8 mouse cellular contexts compared by ENCODE assay signal in the genomic region with DNA sequence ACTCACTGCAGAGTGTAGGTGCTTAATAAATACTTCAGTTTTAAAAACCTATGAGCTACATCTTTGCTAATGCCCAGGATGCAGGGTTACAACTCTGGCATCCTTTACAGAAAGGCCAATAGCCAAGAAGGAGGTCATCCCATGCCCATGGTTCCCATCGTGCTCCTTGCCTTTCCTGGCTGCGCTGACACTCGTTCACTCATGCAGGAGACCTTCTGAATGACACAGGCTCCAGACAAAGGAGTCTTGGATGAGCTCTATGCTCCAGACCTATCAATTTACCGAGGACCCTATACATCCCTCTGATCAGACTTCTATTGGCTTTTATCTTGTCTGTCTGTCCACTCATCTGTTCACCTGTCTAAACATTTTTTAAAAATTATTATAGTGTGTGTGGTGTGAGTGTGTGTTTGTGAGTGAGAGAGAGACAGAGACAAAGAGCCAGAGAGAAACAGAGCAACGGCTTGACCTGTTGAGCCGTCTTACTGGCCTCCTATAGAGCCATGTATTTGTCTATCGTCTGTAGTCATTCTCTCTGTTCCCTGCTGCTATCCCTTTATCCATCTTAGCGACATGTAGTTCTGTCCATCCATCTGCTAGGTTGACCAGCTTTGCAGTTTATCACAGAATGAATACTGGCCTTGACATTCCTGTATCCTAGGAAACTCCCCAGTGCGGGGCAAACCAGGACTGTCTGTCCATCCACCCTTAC. TPM values are rescaled to one million over a fixed set of nuclear protein-coding genes. Genes with fewer than 3 reads are reported as not detected.
DNase-seq lines count a peak whose midpoint lies in the region; ATAC-seq and TF ChIP-seq lines count a peak whose summit lies in the region.

No protein-coding gene starts in this region.

- no peaks in the 10 kb centered on the region for H3K36me3 ChIP-seq in kidney, postnatal 0 days (ENCODE audit: insufficient read depth, low read length)
- H3K36me3 ChIP-seq in embryonic facial prominence, embryonic 10.5 days (replicated peaks), result peaks cover 21% of the 10 kb centered on the region
- no peaks in the 10 kb centered on the region for H3K36me3 ChIP-seq in hindbrain, embryonic 16.5 days (ENCODE audit: control insufficient read depth, insufficient read depth, low read length)
- H3K36me3 ChIP-seq in myocyte (ENCODE audit: control insufficient read depth, insufficient read depth), result peaks cover 10% of the 10 kb centered on the region

- peak overlapping the region; percentile 82 for H3ac ChIP-seq in myocyte (ENCODE audit: control insufficient read depth, insufficient read length)

- no peaks in the 10 kb centered on the region for H3K27me3 ChIP-seq in kidney, postnatal 0 days (ENCODE audit: insufficient read depth, low read length)
- H3K27me3 ChIP-seq in embryonic facial prominence, embryonic 10.5 days (replicated peaks; ENCODE audit: low read depth, poor library complexity, severe bottlenecking), result no peaks in the 10 kb centered on the region
- H3K27me3 ChIP-seq in hindbrain, embryonic 16.5 days (replicated peaks; ENCODE audit: control insufficient read depth, insufficient read depth, low read length), result no peaks in the 10 kb centered on the region
- H3K27me3 ChIP-seq in myocyte (ENCODE audit: control insufficient read depth, insufficient read depth, insufficient read length), result no peaks in the 10 kb centered on the region

- peak; percentile 10; the same call in 1 of the 2 replicates for ATAC-seq in kidney, postnatal 0 days (replicated peaks; ENCODE audit: low FRiP score, low read depth)
- peak; percentile 16; the same call in 1 of the 2 replicates for ATAC-seq in hindbrain, embryonic 16.5 days
- ATAC-seq in megakaryocyte progenitor cell, adult 5-6 weeks (replicated peaks; ENCODE audit: poor library complexity), result no peak

- peak overlapping the region; percentile 47 for H3K4me2 ChIP-seq in kidney, postnatal 0 days (ENCODE audit: low read length)
- H3K4me2 ChIP-seq in hindbrain, embryonic 16.5 days (ENCODE audit: low read length), result peak overlapping the region; percentile 54
- peak overlapping the region; percentile 91 for H3K4me2 ChIP-seq in myocyte (ENCODE audit: low read depth)

- no peak for DNase-seq in kidney, postnatal 0 days (ENCODE audit: low spot score)
- no peak for DNase-seq in kidney, adult 8-10 months
- no peak for DNase-seq in embryonic facial prominence, embryonic 10.5 days (ENCODE audit: low spot score)
- DNase-seq in Muller cell, postnatal 12 days (ENCODE audit: inconsistent ontology term), result no peak
- DNase-seq in thymus, postnatal 10 days (ENCODE audit: low spot score in 2 of 2), result no peak

- no peaks in the 10 kb centered on the region for H3K9me3 ChIP-seq in kidney, postnatal 0 days (replicated peaks; ENCODE audit: low read length)
- no peaks in the 10 kb centered on the region for H3K9me3 ChIP-seq in embryonic facial prominence, embryonic 10.5 days
- H3K9me3 ChIP-seq in hindbrain, embryonic 16.5 days (ENCODE audit: control insufficient read depth, low read length), result no peaks in the 10 kb centered on the region

- no peak for TF ChIP-seq CTCF in kidney, postnatal 0 days (IDR thresholded peaks at IDR 0.05; ENCODE audit: low read depth)

- H3K79me2 ChIP-seq in myocyte (ENCODE audit: control insufficient read depth, insufficient read depth), result peaks cover 43% of the 10 kb centered on the region

- no peak for TF ChIP-seq POLR2A in myocyte (IDR thresholded peaks at IDR 0.05; ENCODE audit: insufficient read length, low read depth)

- H3K4me3 ChIP-seq in kidney, postnatal 0 days (replicated peaks; ENCODE audit: low read depth, low read length), result peak overlapping the region; percentile 82
- H3K4me3 ChIP-seq in embryonic facial prominence, embryonic 10.5 days, result peak overlapping the region; percentile 72
- peak overlapping the region; percentile 67 for H3K4me3 ChIP-seq in hindbrain, embryonic 16.5 days (ENCODE audit: low read length)
- H3K4me3 ChIP-seq in myocyte, result peak overlapping the region; percentile 95

- peaks cover 27% of the 10 kb centered on the region for H3K4me1 ChIP-seq in kidney, postnatal 0 days (replicated peaks; ENCODE audit: insufficient read depth, low read length)
- peaks cover 53% of the 10 kb centered on the region for H3K4me1 ChIP-seq in embryonic facial prominence, embryonic 10.5 days
- H3K4me1 ChIP-seq in hindbrain, embryonic 16.5 days (ENCODE audit: control insufficient read depth, insufficient read depth, low read depth, low read length), result peaks cover 26% of the 10 kb centered on the region

- no peak overlapping the region for H3K9ac ChIP-seq in kidney, postnatal 0 days (ENCODE audit: low read depth, low read length)
- peak overlapping the region; percentile 50 for H3K9ac ChIP-seq in hindbrain, embryonic 16.5 days (ENCODE audit: low read depth, low read length)

- 18% methylated on average over 9 of the region's 9 CpGs for WGBS in kidney, postnatal 0 days
- 25% methylated on average over 9 of the region's 9 CpGs for WGBS in embryonic facial prominence, embryonic 10.5 days
- WGBS in hindbrain, embryonic 16.5 days, result 8% methylated on average over 9 of the region's 9 CpGs

- H3K27ac ChIP-seq in kidney, postnatal 0 days, result no peak overlapping the region
- peak overlapping the region; percentile 99 for H3K27ac ChIP-seq in embryonic facial prominence, embryonic 10.5 days (replicated peaks)
- peak overlapping the region; percentile 95 for H3K27ac ChIP-seq in hindbrain, embryonic 16.5 days (ENCODE audit: low read depth, low read length)

TF ChIP-seq in myocyte, 11 proteins besides CTCF, POLR2A, EP300 and RAD21:
- TF ChIP-seq REST (IDR thresholded peaks at IDR 0.05; ENCODE audit: insufficient read depth, insufficient read length), result no peak
- no peak for TF ChIP-seq MYOD1 (IDR thresholded peaks at IDR 0.05; ENCODE audit: control insufficient read depth in 1 of 3, insufficient read length in 2 of 3, low read depth in 2 of 3)
- no peak for TF ChIP-seq E2F4 (IDR thresholded peaks at IDR 0.05; ENCODE audit: insufficient read depth)
- TF ChIP-seq MYOG (IDR thresholded peaks at IDR 0.05; ENCODE audit: control insufficient read depth in 1 of 3, insufficient read depth in 1 of 3, insufficient read length in 2 of 3, low read depth in 2 of 3), result no peak
- no peak for TF ChIP-seq USF1 (IDR thresholded peaks at IDR 0.05; ENCODE audit: low read depth)
- no peak for TF ChIP-seq TCF12 (IDR thresholded peaks at IDR 0.05; ENCODE audit: insufficient read depth, poor library complexity, severe bottlenecking)
- no peak for TF ChIP-seq SRF (IDR thresholded peaks at IDR 0.05; ENCODE audit: control insufficient read depth, insufficient read length, low read depth)
- TF ChIP-seq POLR2AphosphoS2 (IDR thresholded peaks at IDR 0.05; ENCODE audit: insufficient read length, low read depth), result no peak
- TF ChIP-seq TCF3 (IDR thresholded peaks at IDR 0.05; ENCODE audit: insufficient read length, low read depth), result no peak
- no peak for TF ChIP-seq MAX (IDR thresholded peaks at IDR 0.05; ENCODE audit: low read depth)
- no peak for TF ChIP-seq CEBPB (IDR thresholded peaks at IDR 0.05; ENCODE audit: insufficient read depth, poor library complexity, severe bottlenecking)

RNA-seq across cellular contexts. Expression of a gene that starts 0.6 kb away (rescaled TPM):
- polyA plus RNA-seq in kidney, postnatal 0 days (2015; fragmentation: Nextera tagmentation; extraction: Ambion mirVana), result 74.6 and 79.5 TPM in 2 replicates
- polyA plus RNA-seq in embryonic facial prominence, embryonic 10.5 days (2016; fragmentation: Nextera tagmentation; extraction: Ambion mirVana), result 94.0 and 103 TPM in 2 replicates
- polyA plus RNA-seq in hindbrain, embryonic 16.5 days (2015; fragmentation: Nextera tagmentation; extraction: Ambion mirVana), result 178 and 185 TPM in 2 replicates
- 45.5 TPM for polyA plus RNA-seq in myocyte (2012; fragmentation: generic; extraction: Trizol)
- 12.9 and 21.1 TPM in 2 replicates for total RNA-seq in megakaryocyte progenitor cell, adult 5-6 weeks (2015)
- total RNA-seq in megakaryocyte progenitor cell, adult 5-6 weeks (2017), result 40.9 and 50.6 TPM in 2 replicates

RNA-seq across cellular contexts. Expression of a gene that starts 25.2 kb away (rescaled TPM):
- polyA plus RNA-seq in kidney, postnatal 0 days (2015; fragmentation: Nextera tagmentation; extraction: Ambion mirVana), result 11.3 and 13.6 TPM in 2 replicates
- polyA plus RNA-seq in embryonic facial prominence, embryonic 10.5 days (2016; fragmentation: Nextera tagmentation; extraction: Ambion mirVana), result 14.8 and 15.0 TPM in 2 replicates
- 32.2 and 35.1 TPM in 2 replicates for polyA plus RNA-seq in hindbrain, embryonic 16.5 days (2015; fragmentation: Nextera tagmentation; extraction: Ambion mirVana)
- polyA plus RNA-seq in myocyte (2012; fragmentation: generic; extraction: Trizol), result 5.9 TPM
- 8.4 and 8.7 TPM in 2 replicates for total RNA-seq in megakaryocyte progenitor cell, adult 5-6 weeks (2015)
- 5.0 and 5.5 TPM in 2 replicates for total RNA-seq in megakaryocyte progenitor cell, adult 5-6 weeks (2017)

RNA-seq across cellular contexts. Expression of a gene that starts 43.1 kb away (rescaled TPM):
- polyA plus RNA-seq in kidney, postnatal 0 days (2015; fragmentation: Nextera tagmentation; extraction: Ambion mirVana), result 0.06 and 0.11 TPM in 2 replicates
- polyA plus RNA-seq in embryonic facial prominence, embryonic 10.5 days (2016; fragmentation: Nextera tagmentation; extraction: Ambion mirVana), result 1.6 and 1.7 TPM in 2 replicates
- polyA plus RNA-seq in hindbrain, embryonic 16.5 days (2015; fragmentation: Nextera tagmentation; extraction: Ambion mirVana), result 11.6 and 12.8 TPM in 2 replicates
- polyA plus RNA-seq in myocyte (2012; fragmentation: generic; extraction: Trizol), result 0.65 TPM
- 4.5 and 5.4 TPM in 2 replicates for total RNA-seq in megakaryocyte progenitor cell, adult 5-6 weeks (2015)
- total RNA-seq in megakaryocyte progenitor cell, adult 5-6 weeks (2017), result 1.5 and 2.5 TPM in 2 replicates
